Mouse (Mus musculus) 3T3-L1 (cell line): Measurements from ENCODE around the gene Pfkp.

Source experiments
- DNase-seq: peaks from one replicate; pipeline ENCODE4 v3.0.0-alpha.2; 2015; ENCODE audit warnings: low read depth, low spot score

Pfkp gene

DNA sequence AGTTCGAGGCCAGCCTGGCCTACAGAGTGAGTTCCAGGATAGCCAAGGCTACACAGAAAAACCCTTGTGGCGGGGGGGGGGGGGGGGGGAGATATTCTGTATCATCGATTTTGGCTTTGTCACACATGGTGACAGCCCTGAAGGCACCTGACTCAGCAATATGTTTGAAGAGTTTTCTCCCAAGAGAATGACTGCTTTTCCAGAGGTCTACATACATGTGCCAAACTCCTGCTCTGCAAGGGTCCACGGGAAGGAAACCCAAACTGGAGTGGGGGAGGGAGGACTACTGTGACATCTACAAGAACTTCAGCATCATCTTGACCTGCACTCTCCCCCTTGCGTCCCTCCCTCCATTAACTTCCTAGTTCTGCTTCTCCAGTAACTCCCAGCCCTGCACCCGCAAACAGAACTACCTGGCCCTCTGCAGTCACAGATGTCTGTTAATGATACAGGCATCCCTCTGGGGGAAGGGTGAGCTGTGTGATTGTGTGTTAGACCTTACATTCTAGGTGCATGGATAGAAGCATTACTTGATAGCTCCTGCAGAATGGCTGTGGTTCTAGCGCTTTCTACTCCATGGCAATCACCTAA lies 10.9 kb downstream of the Pfkp start:
- no peak for DNase-seq

DNA sequence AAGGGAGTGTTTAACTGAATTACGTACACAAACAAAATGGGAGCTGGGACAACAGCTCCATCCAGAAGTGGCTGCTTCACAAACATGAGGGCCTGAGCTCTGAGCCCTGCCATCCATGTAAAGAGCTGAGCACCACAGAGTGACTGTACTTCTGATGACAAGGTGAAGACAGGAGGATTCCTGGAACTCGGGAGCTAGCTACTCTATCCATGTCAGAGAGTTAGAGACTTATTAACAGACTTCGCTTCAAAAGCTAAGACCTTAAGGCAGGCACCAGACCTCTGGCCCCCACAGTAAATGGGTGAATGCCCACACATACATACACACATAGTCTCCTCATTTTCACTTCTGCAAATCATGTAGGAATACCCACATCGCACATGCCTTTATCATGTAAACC lies 11.6 kb downstream of the Pfkp start:
- no peak for DNase-seq

DNA sequence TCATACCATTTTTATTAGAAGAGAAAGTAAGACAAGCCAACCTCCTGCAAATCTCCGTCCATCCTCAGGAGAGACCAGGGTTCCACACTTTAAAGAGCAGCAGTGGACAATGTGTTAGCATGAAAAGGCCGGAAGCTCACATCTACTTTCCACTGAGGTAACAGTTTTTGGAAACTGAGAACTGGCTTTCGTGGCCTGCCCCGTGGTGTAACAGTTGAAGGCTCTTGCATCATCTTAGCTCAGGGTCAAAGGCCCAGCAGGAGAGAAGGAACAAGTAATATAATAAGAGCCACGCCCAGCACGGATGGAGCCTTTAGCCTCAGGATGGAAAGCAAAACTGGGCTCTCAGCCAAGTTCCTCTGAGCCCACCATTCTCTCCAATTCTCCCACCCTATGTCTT lies 12.1 kb downstream of the Pfkp start:
- peak; percentile 36 for DNase-seq

DNA sequence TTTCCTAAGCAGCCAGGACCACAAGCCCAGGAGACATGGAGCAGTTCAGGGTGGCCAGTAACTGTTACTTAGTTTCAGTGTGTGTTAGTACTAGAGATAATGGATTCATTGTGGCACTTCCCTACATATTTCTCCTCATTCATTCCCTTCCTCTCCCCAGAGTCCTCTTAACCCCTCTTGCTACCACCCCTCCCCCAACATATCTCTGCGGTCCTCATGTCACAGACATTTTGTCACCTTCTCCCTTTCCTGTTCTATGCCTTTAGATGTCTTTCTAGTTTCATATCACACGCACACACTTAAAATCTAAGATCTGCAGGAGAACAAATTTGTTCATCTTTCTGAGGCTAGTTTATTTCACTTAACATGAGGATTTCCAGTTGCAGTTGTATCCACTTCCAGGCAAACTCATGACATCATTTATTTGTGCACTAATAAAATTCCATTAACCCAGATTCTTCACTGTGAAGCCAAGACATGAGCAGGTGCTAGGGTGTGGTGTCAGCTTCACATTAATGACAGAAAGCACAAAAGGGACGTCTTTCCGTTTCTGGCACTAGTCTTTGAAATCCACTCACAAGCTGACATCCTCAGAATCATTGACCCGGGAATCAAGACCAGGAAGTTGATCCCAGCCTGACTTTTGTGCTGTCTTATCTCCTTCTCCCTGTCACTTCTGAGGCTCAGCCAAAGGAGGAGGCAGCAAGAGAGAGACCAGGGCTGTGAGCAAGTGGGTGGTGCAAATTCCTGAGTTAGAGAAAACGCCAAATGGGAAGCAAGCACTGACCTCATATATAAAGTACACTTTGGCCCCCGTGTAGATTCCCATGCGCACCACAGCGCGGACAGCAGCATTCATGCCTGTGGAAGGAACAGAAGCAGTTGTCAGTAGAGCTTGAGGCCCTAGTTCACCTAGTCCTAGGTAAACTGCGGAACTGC lies 13.2 kb downstream of the Pfkp start:
- no peak for DNase-seq

DNA sequence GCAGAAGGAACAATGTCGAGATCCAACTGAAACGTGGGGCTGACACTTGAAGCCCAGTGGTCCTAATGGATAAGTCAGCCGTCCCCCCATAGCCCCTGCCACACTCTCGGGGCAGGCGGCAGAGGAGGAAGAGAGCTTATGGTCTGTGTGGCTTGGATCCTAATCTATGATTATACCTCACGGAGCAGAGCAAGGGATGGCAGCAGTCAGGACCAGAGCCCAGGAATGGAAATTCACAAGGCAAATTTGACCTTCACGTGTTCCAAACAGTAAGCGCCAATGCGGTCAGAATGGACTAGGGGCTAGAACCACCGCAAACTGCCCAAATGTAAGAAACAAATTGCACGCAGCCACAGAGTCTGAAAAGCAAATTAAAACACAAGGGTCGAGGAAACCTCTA lies 14.5 kb downstream of the Pfkp start:
- no peak for DNase-seq

DNA sequence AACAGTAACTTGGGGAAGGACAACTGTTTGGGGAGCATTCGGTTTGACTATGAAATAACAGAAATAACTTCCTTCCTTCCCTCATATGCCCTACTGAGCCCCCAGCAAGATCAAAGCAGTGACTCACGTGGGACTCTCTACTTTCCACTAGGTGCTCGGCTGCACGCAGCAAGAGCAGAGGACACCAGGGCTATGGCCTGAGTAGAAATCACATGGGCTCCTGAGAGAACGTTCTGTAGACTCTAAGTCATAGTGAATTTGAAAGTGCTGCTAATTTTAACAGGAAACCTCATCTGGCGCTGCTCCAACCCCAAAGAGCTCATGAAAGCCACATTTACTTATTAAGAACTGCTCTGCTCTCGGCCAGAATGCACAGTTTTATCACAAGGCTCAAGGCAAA lies 15.1 kb downstream of the Pfkp start:
- DNase-seq: no peak

DNA sequence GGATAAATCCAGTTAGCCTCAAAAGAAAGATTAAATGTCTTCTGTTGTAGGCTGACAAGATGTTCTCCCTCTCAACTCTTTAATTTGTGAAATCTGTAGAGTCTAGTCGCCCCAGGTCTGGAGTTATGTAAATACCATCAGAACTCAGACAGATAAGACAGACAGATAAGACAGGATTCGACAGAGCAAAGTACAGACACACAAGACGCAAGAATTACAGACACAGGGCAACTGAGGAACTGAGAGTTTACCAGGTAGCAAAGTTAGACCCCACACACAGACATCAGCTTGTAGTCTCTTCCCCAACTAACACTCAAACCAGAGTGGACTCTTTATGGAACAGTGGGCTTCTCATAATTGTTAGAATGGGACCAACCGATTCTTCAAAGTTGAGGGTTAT lies 15.6 kb downstream of the Pfkp start:
- no peak for DNase-seq

DNA sequence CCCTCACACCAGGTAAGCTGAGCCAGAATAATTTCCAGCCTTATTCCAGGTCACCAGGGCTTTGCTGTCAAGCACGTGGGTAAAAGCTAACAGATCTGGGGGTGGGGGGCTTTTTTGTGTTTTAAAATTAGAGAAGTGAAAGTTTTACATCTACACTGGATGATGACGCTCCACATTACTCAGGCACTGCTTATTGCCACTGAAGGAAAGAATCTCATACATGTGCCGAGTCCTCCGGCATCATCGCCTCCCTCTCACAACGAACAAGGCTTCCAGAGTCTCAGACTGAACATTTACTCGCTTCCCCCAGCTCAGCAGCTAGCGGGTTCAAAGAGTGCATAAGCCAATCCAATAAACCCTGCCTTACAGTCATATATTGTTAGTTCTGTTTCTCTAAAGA lies 16.1 kb downstream of the Pfkp start:
- no peak for DNase-seq

DNA sequence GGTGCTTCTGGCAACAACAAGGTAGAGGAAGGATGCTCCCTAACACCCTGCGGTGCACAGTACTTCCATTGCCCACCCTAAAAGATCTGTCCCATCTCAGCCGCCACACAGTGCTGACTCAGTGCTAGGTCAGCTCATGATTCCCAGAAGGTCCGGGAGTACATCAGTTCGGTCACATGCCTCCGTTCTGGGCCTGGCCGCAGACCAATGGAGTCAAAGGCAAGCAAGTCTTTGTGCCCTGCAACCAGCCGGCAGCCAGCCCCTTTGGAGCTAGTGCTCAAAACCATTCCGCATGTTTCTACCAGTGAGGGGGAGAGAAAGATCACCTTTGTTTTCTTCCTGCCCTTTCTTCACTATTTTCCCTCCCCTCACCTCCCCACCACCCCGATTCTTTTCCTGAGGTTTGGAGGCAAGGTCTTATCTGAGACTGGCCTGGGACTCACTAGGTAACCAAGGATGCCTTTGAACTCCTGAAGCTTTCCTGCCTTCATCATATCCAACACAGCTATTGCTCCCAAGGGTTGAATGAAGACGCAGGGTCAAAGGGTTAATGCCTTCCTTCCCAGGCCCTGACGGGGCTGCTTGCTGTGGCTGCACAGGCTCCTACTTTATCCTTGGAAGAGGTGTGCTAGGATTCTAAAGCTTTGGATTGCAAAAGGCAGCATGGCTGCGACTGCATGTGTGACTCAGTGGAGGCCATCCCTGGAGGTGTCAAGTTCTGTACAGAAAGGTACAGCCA lies 16.6 kb downstream of the Pfkp start:
- DNase-seq: no peak

DNA sequence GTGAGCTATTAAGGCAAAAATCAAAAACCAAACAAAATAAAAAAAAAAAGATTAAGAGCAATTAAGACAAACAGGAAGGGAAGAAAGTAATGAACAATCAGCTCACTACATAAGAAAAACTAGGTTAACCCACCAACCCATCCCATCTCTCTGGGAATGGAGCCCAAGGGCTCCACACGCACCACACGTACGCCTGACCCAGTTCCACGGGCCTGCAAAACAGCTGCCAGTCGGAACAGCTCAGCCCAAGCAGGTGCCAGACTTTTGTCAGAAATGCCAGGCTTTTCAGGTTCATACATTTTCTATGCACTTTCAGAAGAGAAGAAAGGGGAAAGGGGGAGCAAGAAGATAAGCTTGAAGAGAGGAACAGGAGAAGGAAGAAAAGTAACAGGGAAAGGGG lies 17.9 kb downstream of the Pfkp start:
- DNase-seq: no peak

DNA sequence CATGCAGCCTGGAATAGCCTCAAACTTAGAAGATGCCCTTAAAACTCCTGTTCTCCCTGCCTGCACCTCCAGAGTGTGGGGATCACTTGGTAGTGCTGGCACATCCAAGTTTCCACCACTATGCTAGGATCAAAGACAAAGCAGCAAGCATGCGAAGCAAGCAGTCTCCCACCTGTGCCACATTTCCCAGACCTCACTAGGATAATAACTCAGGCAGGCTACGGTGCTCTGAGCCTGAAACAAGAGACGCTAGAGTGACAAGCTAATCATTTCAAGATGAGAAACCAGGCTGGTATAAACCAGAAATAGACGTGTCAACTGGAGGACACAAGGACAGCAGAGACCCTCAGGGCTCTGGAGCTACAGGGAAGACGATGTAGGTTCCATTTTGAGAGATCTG lies 18.6 kb downstream of the Pfkp start:
- no peak for DNase-seq

DNA sequence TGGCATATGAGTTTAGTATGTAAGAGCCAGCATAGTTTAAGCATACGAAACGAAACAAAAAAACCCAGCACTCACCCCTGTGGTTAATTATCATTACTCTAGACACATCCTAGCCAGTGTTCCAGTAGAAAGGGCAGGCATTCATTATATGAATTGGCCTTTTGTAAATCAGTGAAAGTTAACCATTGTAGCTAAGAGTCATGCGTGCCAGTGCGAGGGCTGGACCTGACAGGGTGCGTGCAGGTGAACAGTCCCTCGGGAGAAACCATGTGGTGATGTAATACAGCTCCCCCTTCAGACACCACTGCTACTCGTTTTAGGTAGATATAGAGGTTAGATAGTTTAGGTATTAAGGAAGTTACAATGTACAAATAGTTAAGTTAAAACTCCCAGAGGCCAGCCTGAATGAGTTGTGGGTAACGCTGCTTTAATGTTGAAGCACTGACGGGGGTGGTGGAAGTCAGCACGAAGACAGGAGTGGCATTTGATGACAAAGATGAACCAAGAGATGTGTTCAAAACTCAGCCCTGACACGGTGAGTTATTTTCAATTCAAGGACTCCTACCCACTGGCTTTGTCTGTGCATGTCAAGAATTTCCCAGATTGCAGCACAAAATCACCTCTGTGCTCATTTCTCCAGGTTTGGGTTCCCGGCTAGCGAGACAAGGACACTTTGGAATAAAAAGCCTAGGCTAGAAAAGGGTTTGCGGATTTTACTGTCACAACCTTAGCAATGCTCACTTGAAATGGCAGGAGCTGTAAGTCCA lies 19.4 kb downstream of the Pfkp start:
- no peak for DNase-seq

DNA sequence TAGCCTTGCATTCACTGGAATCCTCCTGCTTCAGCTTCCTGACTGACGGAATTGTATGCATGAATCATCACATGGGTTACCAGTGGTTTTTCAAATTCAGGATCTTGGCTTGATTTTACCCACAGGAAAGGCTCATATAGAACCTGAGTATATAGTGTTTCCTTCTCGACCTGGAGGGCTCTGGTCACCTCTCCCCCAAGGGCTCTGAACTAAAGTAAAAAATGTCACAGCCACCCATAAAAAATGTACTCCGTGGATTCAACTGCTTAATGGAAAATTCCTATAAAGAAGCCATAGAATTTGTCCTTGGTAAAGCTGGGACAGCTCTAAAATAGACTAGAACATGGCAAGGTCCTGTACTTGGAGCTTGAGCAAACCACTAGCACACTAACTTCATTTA lies 20.3 kb downstream of the Pfkp start:
- DNase-seq: no peak

DNA sequence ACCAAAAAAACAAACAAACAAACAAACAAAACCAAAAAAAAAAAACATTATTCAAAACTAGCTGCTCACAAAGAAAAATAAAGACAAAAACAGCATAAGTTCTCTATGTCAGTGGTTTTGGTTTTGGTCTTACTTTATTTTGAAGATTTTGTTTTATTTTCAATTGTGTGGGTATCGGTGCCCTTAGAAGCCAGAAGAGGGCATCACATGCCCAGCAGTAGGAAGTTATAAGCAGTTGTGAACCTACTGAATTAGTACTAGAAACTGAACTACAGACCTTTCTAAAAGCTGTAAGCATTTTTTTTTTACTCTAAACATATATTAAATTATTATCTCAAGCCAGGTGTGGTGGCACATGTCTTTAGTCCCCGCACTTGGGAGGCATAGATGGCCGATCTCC lies 21.2 kb downstream of the Pfkp start:
- DNase-seq: peak; percentile 33

DNA sequence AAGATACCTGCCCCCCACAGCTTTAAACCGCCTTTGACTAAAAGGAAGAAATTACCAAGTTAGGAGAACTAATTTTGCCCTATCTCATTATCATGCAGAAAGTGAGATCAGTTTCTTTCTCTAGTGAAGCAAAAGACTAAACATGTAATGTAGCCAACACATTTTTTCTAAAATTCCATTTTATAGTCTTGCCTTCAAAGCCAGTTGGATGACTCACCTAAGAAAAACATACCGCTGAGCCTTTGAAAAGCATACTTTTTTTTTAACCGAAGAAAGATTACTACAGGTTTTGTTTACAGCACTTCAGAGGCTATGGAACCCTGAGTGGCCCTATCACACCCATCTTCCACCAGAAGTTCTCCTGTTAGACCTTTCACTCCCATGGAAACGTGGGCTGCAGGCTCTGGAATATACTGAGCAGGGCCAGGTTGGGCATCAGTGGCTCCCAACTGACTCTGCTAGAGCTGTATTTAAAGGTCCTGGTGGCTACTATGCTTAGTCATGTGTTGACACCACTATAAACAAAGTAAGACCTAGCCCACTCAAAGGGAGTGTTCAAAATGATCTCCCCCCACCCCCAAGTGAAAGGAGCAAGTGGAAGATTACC lies 22.0 kb downstream of the Pfkp start:
- peak; percentile 63 for DNase-seq

DNA sequence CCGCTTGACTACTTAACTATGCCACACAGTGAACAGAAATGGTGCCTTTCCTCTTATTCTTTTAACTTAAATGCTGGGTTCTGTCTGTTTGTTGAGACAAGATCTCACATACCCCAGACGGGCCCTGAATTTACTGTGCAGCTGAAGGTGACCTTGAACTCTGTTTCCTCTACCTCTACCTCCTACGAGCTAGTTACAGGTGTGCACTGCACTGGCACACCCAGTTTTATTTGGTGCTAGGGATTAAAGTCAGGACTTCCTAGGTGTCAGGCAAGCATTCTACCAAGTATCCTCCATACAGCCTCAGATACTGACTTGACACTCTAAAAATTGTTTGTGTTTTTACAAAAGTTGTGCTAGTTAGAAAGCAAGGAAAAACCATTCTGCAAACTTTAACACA lies 22.6 kb downstream of the Pfkp start:
- no peak for DNase-seq

DNA sequence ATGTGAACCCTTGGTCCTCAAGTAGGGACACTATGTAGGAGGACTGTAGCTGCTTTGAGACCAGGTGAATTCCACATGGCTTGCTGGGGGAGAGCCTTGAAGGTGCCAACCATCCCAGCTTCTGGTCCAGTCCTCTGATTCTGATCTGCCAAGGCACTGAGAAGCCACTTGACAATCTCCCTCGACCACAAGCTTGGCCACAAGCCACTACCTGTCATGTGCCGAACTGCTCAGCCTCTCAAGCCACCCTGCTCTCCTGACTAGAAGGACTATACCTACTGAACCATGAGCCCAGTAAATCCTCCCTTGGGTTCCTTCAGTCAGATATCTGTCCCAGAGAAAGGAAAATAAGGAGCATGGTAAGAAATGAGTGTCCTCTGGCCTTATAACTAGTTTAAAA lies 24.0 kb downstream of the Pfkp start:
- no peak for DNase-seq

DNA sequence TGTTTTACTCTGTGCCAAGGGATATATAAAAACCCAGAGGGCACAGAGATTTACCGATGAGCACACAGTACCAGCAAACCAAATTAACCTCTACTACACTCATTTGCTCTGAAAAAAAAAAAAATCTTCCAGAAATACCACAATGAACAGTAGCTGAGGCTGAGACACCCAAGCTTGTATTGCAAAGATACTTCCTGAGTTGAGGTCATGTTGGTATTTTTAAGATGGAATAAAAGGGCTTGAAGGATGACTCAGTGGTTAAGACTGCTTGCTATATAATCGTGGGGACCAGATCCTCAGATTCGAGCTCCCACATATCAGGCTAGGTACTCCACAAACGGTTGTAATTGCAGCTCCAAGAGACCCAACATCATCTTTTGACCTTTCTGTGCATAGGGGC lies 24.5 kb downstream of the Pfkp start:
- no peak for DNase-seq

DNA sequence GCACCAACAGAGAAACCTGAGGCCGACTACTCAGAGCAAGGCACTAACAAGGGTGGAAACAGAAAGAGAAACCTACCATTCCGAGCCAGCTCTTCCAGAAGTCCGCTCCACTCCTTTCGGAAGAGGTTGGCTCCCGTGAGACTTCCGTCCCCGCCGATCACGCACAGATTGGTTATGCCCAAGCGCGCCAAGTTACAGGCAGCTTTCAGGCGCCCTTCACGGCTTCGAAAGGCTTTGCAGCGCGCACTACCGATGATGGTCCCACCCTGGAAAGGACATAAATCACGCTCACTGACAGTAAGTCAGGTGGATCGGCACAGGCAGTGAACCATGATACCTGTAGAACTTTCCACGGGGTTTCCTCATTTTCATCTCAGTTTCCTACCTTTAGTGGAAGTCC lies 26.7 kb downstream of the Pfkp start:
- DNase-seq: no peak

DNA sequence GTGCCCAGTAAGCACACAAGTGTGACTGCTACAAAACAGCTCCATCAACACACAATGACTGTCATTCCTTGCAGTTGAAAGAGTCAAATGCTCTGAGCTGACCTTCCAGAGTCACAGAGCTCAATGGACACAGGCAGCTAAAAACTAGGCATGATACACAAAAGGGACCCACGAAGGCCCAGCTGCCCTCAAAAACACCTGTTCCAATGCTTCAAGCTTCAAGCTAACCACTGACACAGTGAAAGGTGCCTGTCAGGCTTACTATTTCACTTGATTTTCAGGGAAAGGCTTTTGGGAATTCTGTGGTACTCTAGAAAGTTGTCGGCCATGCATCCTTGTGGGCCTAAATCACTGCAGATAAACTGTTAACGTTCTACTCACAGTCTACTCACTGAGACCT lies 28.3 kb downstream of the Pfkp start:
- no peak for DNase-seq

DNA sequence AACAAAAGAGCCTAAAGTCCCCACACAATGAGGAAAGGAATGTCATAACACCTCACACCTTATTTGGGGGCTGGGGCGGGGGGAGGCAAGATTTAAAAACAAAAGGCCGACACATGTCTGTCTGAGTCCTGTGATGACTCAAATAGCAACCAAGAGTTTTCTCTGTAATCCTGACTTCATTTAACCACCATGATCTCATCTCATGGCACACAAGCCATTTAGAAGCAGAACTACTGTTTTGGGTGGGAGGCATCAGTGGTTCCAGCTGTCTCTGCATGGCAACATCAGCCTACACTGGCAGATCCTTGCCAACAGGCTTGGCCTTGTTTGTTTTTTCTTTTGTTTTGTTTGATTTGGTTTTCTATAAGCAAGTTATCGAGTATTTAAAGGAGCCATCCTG lies 29.9 kb downstream of the Pfkp start:
- no peak for DNase-seq
